8 mouse cellular contexts compared by ENCODE assay signal in the genomic region with DNA sequence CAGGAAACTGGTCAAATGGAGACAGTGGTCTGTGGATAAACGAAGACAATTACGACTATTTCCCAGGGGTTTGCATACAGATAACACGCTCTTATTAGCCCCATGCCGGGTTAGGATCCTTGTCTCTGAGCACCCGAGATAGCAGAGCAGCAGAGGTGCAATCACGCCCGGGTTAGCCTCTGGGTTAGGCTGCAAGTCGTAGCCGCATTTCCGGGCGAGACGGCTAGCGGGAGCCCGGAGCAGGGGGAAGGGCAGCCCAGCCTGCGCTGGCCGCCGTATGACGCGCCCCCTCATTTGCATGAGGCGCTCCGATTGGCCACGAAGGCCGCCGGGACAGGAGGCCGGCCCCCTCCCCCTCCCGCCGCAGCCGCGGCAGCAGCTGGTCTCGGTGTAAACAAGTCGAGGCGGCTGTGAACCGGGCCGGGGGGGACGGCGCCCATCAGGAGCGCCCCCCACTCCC. TPM values are rescaled to one million over a fixed set of nuclear protein-coding genes. Genes with fewer than 3 reads are reported as not detected.
DNase-seq lines count a peak whose midpoint lies in the region; ATAC-seq and TF ChIP-seq lines count a peak whose summit lies in the region.

A gene (plus strand): TSS at position 358 of the 460 bp plus-strand sequence.

- H3K36me3 ChIP-seq in hindbrain, embryonic 15.5 days: no peaks in the 10 kb centered on the region
- 0 out of 2 replicates have a peak, but pooled peaks cover 10% of the 10 kb centered on the region for H3K36me3 ChIP-seq in macrophage (ENCODE audit: inconsistent target)

- H3K9me3 ChIP-seq in hindbrain, embryonic 15.5 days: no peaks in the 10 kb centered on the region

- ATAC-seq in hindbrain, embryonic 15.5 days (ENCODE audit: low FRiP score, low read depth): peak; percentile 90

- peaks cover 57% of the 10 kb centered on the region for H3K4me1 ChIP-seq in hindbrain, embryonic 15.5 days (replicated peaks)

- H3K27me3 ChIP-seq in hindbrain, embryonic 15.5 days: no peaks in the 10 kb centered on the region

- H3K4me2 ChIP-seq in hindbrain, embryonic 15.5 days: peak within 1 kb of the TSS; percentile 93

- H3K4me3 ChIP-seq in hindbrain, embryonic 15.5 days: peak within 1 kb of the TSS; percentile 88
- H3K4me3 ChIP-seq in left cerebral cortex, adult 2 months: peak within 1 kb of the TSS; percentile 70
- peak within 1 kb of the TSS; percentile 56 for H3K4me3 ChIP-seq in macrophage (ENCODE audit: inconsistent target)

- peak within 1 kb of the TSS; percentile 96 for H3K9ac ChIP-seq in hindbrain, embryonic 15.5 days

- WGBS in hindbrain, embryonic 15.5 days: under 1% methylated on average over 25 of the region's 37 CpGs
- WGBS in macrophage (ENCODE audit: missing documents): under 1% methylated on average over 37 of the region's 37 CpGs

- peak within 1 kb of the TSS; percentile 88 for H3K27ac ChIP-seq in hindbrain, embryonic 15.5 days (replicated peaks)
- H3K27ac ChIP-seq in left cerebral cortex, adult 2 months: peak within 1 kb of the TSS; percentile 99
- H3K27ac ChIP-seq in macrophage: peak within 1 kb of the TSS; percentile 52

- no peak for TF ChIP-seq CTCF in left cerebral cortex, adult 2 months (IDR thresholded peaks at IDR 0.05)

- intact Hi-C loops in left cerebral cortex, adult 2 months (cut with DNase I): loop anchor here (2.0 to 5.0 kb wide), 3 partner anchors 14 to 124 kb away; no protein-coding TSS in a partner anchor

- peaks cover 10% of the 10 kb centered on the region; the same call in 1 of the 2 replicates for H3K79me2 ChIP-seq in macrophage (ENCODE audit: inconsistent target)

- peak; percentile 85 for DNase-seq in adipocyte (ENCODE audit: low spot score)
- peak; percentile 87 to 93 for DNase-seq in cerebellum, postnatal 4 days (ENCODE audit: low spot score in 2 of 2)
- DNase-seq in gastrocnemius, adult 18-20 months (ENCODE audit: low spot score): peak; percentile 95
- peak; percentile 95 for DNase-seq in left cerebral cortex, adult 2 months (ENCODE audit: extremely low spot score in 1 of 2, low spot score in 2 of 2)
- peak; percentile 90 to 95 for DNase-seq in right cerebral cortex, adult 2 months (ENCODE audit: low spot score in 2 of 2)
- DNase-seq in urinary bladder, postnatal 10 days (ENCODE audit: low spot score): peak; percentile 75

RNA-seq across cellular contexts. Expression of the gene that starts here (rescaled TPM):
- 100 to 1,000 TPM in 1 of 2 experiments, 10 to 100 TPM in 1; 84.9 to 101 TPM for total RNA-seq in gastrocnemius, adult 18-20 months (2021)
- 191 and 203 TPM in 2 replicates for polyA plus RNA-seq in hindbrain, embryonic 15.5 days (2015; fragmentation: Nextera tagmentation; extraction: Ambion mirVana)
- 100 to 1,000 TPM; 312 to 323 TPM for total RNA-seq in left cerebral cortex, adult 2 months (2021)
- 100 to 1,000 TPM in 8 of 26 experiments, 10 to 100 TPM in 18; 14.8 to 230 (median 79.5) TPM for total RNA-seq in macrophage (2018; cell fraction: chromatin; rRNA removed)
- 100 to 1,000 TPM in 12 of 26 experiments, 10 to 100 TPM in 14; 32.4 to 175 (median 76.1) TPM for total RNA-seq in macrophage (2018; cell fraction: cytosol; rRNA removed)
- total RNA-seq in macrophage (2018; cell fraction: nucleus; rRNA removed): 100 to 1,000 TPM in 8 of 26 experiments, 10 to 100 TPM in 18; 23.9 to 225 (median 71.2) TPM
- 40.6 to 227 TPM (median 90.3 TPM) in 3 replicates for polyA plus RNA-seq in macrophage (2018)

Comparison
In these comparisons a context has a peak if more than half of its experiments do, and no peak if none do; other contexts are left out.
1. Peak in every context shown above with its lines: DNase-seq, ATAC-seq, H3K4me3 ChIP-seq and H3K27ac ChIP-seq.